Mouse (Mus musculus): ENCODE measurements at regions not wholly inside any gene's neighbourhood (a gene's known extent, or its start where the extent isn't known, plus 50 kb on each side); places are given as distances from the start of the nearest gene placed in this dataset.

- DNase-seq, result no peak
- intact Hi-C loops (cut with DNase I), result loop anchor here (5.0 kb wide), 2 partner anchors 36 to 51 kb away; no protein-coding TSS in a partner anchor
These were observed 82.9 kb upstream of the Nck2 start for GRCm38 (mm10) chr1:43361455-43361863.

DNA sequence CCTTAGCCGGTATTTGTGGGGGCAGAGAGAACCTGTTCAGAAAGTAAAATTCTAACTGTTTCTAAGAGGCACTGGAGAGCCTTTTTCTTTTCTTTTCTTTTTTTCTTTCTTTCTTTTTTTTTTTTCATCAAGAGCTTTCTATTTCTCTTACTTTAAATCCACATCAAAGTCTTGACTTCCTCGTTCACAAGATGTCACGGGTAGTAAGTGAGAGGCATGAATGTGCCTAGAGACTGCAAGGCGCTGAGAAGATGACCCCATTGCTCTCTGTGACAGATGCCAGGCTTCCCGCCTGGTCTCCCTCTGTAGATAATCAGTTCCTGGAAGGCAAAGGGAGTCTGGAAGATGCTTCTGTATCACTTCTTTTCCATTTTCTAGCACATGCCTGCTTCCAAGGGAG lies 82.2 kb upstream of the Nck2 start:
- DNase-seq, result no peak
- intact Hi-C loops (cut with DNase I), result loop anchor here (5.0 kb wide), 2 partner anchors 35 to 50 kb away; no protein-coding TSS in a partner anchor

- intact Hi-C loops (cut with DNase I), result loop anchor here (5.0 kb wide), 2 partner anchors 34 to 49 kb away; no protein-coding TSS in a partner anchor
- no peak for DNase-seq
These were observed 81.2 kb upstream of the Nck2 start for GRCm38 (mm10) chr1:43363178-43363577.

DNA sequence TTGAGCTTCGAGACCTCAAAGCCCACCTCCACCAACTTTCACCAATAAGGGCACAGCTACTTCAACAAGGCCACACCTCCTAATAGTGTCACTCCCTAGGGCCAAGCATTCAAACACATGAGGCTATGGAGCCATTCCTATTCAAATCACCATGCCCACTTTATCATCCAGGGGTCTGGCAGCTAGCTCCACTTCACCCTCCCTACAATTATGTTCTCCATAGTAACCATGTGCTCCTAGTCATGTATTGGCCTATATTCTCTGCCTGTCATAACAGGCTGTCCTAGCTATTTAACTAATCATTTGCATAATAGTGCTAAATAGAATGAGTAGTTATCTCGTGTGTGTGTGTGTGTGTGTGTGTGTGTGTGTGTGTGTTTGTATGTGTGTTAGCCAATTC lies 77.9 kb upstream of the Nck2 start:
- no peak for DNase-seq
- intact Hi-C loops (cut with DNase I), result no loop called here

DNA sequence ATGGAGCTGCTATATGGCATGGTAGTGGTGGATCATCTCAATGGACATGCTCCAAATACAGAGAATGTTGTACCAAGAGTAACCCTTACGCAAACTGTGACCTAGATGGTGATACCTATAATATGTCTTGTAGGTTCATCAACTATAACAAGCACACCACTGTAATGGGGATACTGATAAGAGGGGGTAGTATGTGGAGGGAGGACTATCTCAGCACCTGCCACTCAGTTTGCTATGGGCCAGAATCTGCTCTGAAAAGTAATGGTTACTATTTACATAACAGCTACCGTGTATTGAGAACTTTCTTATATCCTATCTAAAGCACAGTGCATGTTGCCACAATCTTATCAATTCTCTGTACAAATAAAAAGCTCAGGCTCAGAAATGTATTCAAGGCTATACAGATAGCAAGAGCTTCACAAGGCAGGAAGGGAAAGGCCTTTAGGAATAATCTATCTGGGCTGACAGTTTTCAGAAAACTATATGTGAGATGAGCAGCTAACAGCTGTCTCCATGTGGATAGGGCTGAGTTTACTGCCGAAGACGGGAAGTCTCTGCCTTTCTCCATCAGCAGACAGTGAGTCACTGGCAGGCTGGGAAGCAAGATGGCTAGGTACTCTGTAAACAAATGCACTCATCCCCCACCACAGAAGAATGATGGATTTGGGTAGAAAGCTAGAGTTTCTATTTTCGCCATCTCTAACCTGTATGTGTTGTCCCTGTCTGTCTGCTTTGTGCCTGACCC lies 77.1 kb upstream of the Nck2 start:
- no peak for DNase-seq
- intact Hi-C loops (cut with DNase I), result no loop called here

- no peak for DNase-seq
- intact Hi-C loops (cut with DNase I), result no loop called here
These were observed 72.5 kb upstream of the Nck2 start for GRCm38 (mm10) chr1:43371863-43372262.

DNA sequence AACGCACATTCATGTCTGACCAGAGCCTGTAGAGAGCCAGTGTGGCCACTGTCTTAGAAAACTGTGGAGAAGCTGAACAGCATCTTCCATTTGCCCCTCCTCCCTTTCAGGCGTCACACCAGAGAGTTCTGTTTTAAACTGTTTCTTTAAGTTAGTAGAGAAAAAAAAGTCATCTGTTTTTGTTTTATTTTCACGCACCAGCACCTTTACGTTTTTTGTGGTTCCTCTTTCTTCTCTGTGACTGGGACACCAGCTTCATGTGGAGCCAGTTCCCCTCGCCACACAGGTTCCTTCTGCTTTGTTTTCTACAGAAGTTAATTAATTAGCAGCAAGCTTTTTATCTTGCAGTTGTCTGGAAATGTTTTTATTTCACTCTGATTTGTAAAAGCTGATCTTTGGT lies 69.4 kb upstream of the Nck2 start:
- intact Hi-C loops (cut with DNase I), result no loop called here
- no peak for DNase-seq

GRCm38 (mm10) chr1:43375851-43376250 lies 68.5 kb upstream of the Nck2 start:
- intact Hi-C loops (cut with DNase I), result no loop called here
- no peak for DNase-seq

- intact Hi-C loops (cut with DNase I), result no loop called here
- no peak for DNase-seq
These were observed 66.7 kb upstream of the Nck2 start for GRCm38 (mm10) chr1:43377491-43378263.

- DNase-seq, result no peak
- intact Hi-C loops (cut with DNase I), result no loop called here
These were observed 59.4 kb upstream of the Nck2 start for GRCm38 (mm10) chr1:43385008-43385407.

- no peak for DNase-seq
- intact Hi-C loops (cut with DNase I), result no loop called here
These were observed 50.3 kb upstream of the Nck2 start for GRCm38 (mm10) chr1:43394035-43394434.
